Mouse (Mus musculus) G1E (cell line): ENCODE results near the gene Btd.

ENCODE experiments used
- CTCF ChIP-seq: IDR thresholded peaks from 2 replicates; pipeline ENCODE4 v1.5.1; 2012; ENCODE audit warnings: low read depth, low read length, inconsistent platforms, mixed read lengths
- GATA2 ChIP-seq: IDR thresholded peaks from 2 replicates; pipeline ENCODE4 v1.6.1; 2012; ENCODE audit warnings: low read depth, low read length, inconsistent platforms, borderline replicate concordance

- TF ChIP-seq GATA2, result no peak
- peak; percentile 29; the same call in 1 of the 2 replicates for TF ChIP-seq CTCF
Observed at GRCm38 (mm10) chr14:31644931-31645547, 4.2 kb downstream of the Btd start.
